Mouse (Mus musculus) ES-E14 (cell line): ENCODE measurements around the gene Gga2. TPM values are rescaled to one million over a fixed set of nuclear protein-coding genes. Genes with fewer than 3 reads are reported as not detected.

Experiments
- DNase-seq: peaks from one replicate; pipeline ENCODE4 v3.0.0-alpha.2; 2013; ENCODE audit warnings: low read depth, low spot score
- H3K27ac ChIP-seq: 2 replicates; pipeline ENCODE4 v1.5.1; 2012; ENCODE audit warnings: low read depth, mild to moderate bottlenecking, low read length, moderate library complexity, mixed read lengths; ENCODE audit not compliant: poor library complexity, insufficient read depth, severe bottlenecking
- H3K36me3 ChIP-seq: 2 replicates; pipeline ENCODE4 v1.6.1; 2012; ENCODE audit warnings: mild to moderate bottlenecking, low read length, moderate library complexity, mixed read lengths; ENCODE audit not compliant: control insufficient read depth, poor library complexity, insufficient read depth, severe bottlenecking
- H3K4me1 ChIP-seq, 2 experiments: fragments of 150-350 bp in 1 of 2; sonication (generic) in 1 of 2; 2 replicates each; pipeline ENCODE4 v1.6.1; 2012; ENCODE audit warnings: low read length in 2 of 2, mild to moderate bottlenecking in 1 of 2, mixed read lengths in 1 of 2; ENCODE audit not compliant: control insufficient read depth in 2 of 2, insufficient read depth in 2 of 2, poor library complexity in 1 of 2
- H3K4me3 ChIP-seq, 2 experiments: fragments of 150-350 bp in 1 of 2; sonication (generic) in 1 of 2; 2 replicates each; pipeline ENCODE4 v1.5.1; 2012; ENCODE audit warnings: low read length in 2 of 2, low read depth in 1 of 2, mild to moderate bottlenecking in 1 of 2, mixed read lengths in 1 of 2; ENCODE audit not compliant: insufficient read depth in 1 of 2, poor library complexity in 1 of 2, severe bottlenecking in 1 of 2
- H3K9ac ChIP-seq: 2 replicates; pipeline ENCODE4 v1.6.1; 2012; ENCODE audit warnings: low read depth, mild to moderate bottlenecking, low read length, mixed read lengths; ENCODE audit not compliant: poor library complexity, insufficient read depth, severe bottlenecking
- H3K9me3 ChIP-seq: fragments of 150-350 bp; sonication (generic); 2 replicates; pipeline ENCODE4 v1.6.1; 2012; ENCODE audit warnings: low read depth, mild to moderate bottlenecking, low read length; ENCODE audit not compliant: control insufficient read depth, insufficient read depth
- CHD2 ChIP-seq: IDR thresholded peaks from 2 replicates; pipeline ENCODE4 v1.6.1; 2014; ENCODE audit warnings: mild to moderate bottlenecking, low read depth, low read length, inconsistent platforms
- HCFC1 ChIP-seq: IDR thresholded peaks from 2 replicates; pipeline ENCODE4 v1.6.1; 2012; ENCODE audit warnings: low read length, inconsistent platforms, borderline replicate concordance; ENCODE audit not compliant: insufficient read depth
- MAFK ChIP-seq: IDR thresholded peaks from 2 replicates; pipeline ENCODE4 v1.6.1; 2014; ENCODE audit warnings: mild to moderate bottlenecking, low read depth, low read length, inconsistent platforms; ENCODE audit not compliant: insufficient read depth
- ZC3H11A ChIP-seq: IDR thresholded peaks from 2 replicates; pipeline ENCODE4 v1.6.1; 2012; ENCODE audit warnings: low read depth, mild to moderate bottlenecking, inconsistent platforms, low read length, borderline replicate concordance
- ZNF384 ChIP-seq: IDR thresholded peaks from 2 replicates; pipeline ENCODE4 v1.6.1; 2012; ENCODE audit warnings: low read depth, low read length, inconsistent platforms
- in situ Hi-C, 2 experiments: fragments of 600-800 bp; cut with MboI; formaldehyde crosslinking; loops; one replicate each; pipeline ENCODE4 v1.15.1; 2025; ENCODE audit warnings: low sequenced_read_pairs in 2 of 2, inconsistent platforms in 1 of 2; ENCODE audit not compliant: unreplicated experiment in 2 of 2
- total RNA-seq: library from RNA; depleted of rRNA; stranded (reverse); fragments of 300-350 nt; gene quantifications from 2 replicates; pipeline ENCODE4 v1.2.3, GENCODE M21; 2012

Gene Gga2
- total RNA-seq, 1 experiment, result 68.5 TPM

DNA sequence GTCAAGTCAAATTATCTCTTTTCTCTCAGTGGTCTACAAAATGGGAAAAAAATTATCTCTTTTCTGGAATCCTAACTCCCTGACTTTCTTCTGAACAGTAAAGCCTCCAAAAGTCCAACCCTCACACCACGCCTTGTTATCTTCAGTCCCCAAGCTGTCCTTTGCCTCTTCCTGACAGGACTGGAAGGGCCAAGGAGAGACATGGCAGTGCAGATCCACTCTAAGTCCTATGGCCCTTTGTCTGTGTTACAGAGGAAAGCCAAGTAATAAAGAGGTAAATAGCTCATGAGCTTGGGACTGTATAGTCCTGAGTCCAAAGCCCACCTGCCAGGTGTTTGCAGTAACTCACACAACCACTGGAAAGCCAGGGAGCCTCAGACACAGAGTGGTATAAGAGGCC is 24.7 kb upstream of the Gga2 start:
- Histone ChIP-seq H3K36me3 (peaks cover 18% of the 10 kb centered on the region), H3K9me3 (no peaks in the 10 kb centered on the region), H3K27ac (no peak overlapping the region), H3K9ac (no peak overlapping the region), H3K4me1 (no peaks in the 10 kb centered on the region), H3K4me3 (no peak overlapping the region)
- no peak for DNase-seq
- TF ChIP-seq ZNF384 (no peak), HCFC1 (no peak), MAFK (no peak), CHD2 (no peak), ZC3H11A (no peak)
- in situ Hi-C loops, result no loop called here

GRCm38 (mm10) chr7:122045181-122045634 is 24.2 kb upstream of the Gga2 start:
- peaks cover 19% of the 10 kb centered on the region for H3K36me3 ChIP-seq
- H3K4me3 ChIP-seq, result no peak overlapping the region
- TF ChIP-seq ZNF384 (no peak), MAFK (no peak), ZC3H11A (no peak), HCFC1 (no peak), CHD2 (no peak)
- no peak overlapping the region for H3K27ac ChIP-seq
- H3K9ac ChIP-seq, result no peak overlapping the region
- H3K4me1 ChIP-seq, result no peaks in the 10 kb centered on the region
- no peaks in the 10 kb centered on the region for H3K9me3 ChIP-seq
- no peak for DNase-seq
- in situ Hi-C loops, result no loop called here

DNA sequence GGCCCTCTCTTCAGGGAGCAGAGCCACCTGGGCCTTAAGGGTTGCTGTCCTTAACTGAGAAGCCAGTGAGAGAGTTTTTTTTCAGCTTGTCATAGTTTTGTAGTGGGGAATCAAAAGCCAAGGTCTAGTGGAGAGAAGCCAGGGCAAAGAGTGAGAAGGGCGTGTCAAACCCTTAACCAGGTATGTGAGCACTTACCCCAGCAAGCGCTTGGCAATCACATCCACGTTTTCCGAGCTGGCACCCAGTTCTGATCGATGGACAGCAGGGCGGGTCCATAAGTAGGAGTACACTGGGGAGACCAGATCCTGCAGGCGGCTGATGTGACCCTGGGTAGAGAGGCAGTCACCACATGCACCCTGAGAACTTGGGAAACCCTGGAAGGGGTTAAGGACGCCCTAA is 23.1 kb upstream of the Gga2 start:
- Histone ChIP-seq H3K9ac (no peak overlapping the region), H3K9me3 (no peaks in the 10 kb centered on the region), H3K36me3 (peaks cover 28% of the 10 kb centered on the region), H3K27ac (no peak overlapping the region), H3K4me1 (no peaks in the 10 kb centered on the region), H3K4me3 (no peak overlapping the region)
- no peak for DNase-seq
- in situ Hi-C loops, result no loop called here
- TF ChIP-seq MAFK (no peak), ZNF384 (no peak), ZC3H11A (no peak), HCFC1 (no peak), CHD2 (no peak)

DNA sequence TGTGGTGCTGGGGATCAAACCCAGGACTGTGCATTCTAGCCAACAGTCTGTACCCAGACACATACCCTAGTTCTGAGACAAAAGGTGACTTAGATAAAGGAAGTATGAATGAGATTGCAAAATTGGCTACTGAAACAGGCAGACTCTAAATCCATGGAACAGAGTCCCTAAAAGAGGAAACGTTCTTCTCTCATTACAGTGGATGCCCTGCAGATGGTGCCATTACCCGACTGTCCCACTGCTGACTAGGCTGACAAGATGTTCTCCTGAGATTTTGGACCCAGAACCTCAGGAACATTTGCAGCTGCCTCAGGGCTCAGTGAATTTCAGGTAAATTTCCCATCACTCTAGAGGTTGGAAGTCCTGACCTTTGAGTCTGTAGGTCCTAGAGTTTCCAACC is 13.3 kb upstream of the Gga2 start:
- TF ChIP-seq CHD2 (no peak), ZNF384 (no peak)
- no peaks in the 10 kb centered on the region for H3K9me3 ChIP-seq
- H3K36me3 ChIP-seq, result peaks cover 6% of the 10 kb centered on the region
- H3K9ac ChIP-seq, result no peak overlapping the region
- in situ Hi-C loops, result no loop called here
- no peak overlapping the region for H3K4me3 ChIP-seq
- no peak overlapping the region for H3K27ac ChIP-seq
- no peaks in the 10 kb centered on the region for H3K4me1 ChIP-seq
- no peak for DNase-seq

DNA sequence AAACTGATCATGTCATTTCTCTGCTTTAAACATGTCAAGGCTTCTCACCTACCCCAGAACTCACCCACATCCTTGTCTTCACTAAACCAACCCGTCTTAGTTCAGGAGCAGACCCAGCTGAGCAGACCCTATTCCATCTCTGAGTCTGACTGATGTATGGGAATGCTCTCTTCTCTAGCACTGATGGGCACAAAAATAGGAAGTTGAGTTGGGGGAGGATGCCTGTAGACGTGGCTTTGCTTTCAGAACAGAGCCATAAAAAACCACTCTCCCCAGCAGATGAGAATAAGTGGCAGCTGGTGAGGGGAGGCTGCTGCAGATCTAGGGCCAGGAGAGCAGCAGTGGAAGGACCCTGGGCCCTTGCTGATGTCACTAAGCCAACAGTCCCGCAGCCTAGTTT is 12.3 kb upstream of the Gga2 start:
- H3K36me3 ChIP-seq, result peaks cover 3% of the 10 kb centered on the region
- no peak for DNase-seq
- no peak overlapping the region for H3K27ac ChIP-seq
- H3K9ac ChIP-seq, result no peak overlapping the region
- TF ChIP-seq ZNF384, result no peak
- TF ChIP-seq CHD2, result no peak
- no peak for TF ChIP-seq ZC3H11A
- TF ChIP-seq HCFC1, result no peak
- TF ChIP-seq MAFK, result no peak
- no peak overlapping the region for H3K4me3 ChIP-seq
- in situ Hi-C loops, result no loop called here
- no peaks in the 10 kb centered on the region for H3K4me1 ChIP-seq
- no peaks in the 10 kb centered on the region for H3K9me3 ChIP-seq
